Mouse (Mus musculus) CH12.LX (cell line): ENCODE results near the gene Defb23. TPM values are rescaled to one million over a fixed set of nuclear protein-coding genes. Genes with fewer than 3 reads are reported as not detected.

ENCODE experiments used
- DNase-seq: peaks from one replicate; pipeline ENCODE4 v3.0.0-alpha.2; 2013; ENCODE audit errors: extremely low read depth
- H3K27ac ChIP-seq: 2 replicates; pipeline ENCODE4 v1.5.1; 2012; ENCODE audit warnings: low read depth, mild to moderate bottlenecking, control low read depth, moderate library complexity; ENCODE audit not compliant: insufficient read depth
- H3K27me3 ChIP-seq: replicated peaks from 2 replicates; pipeline ENCODE3; 2012; ENCODE audit warnings: inconsistent platforms
- H3K36me3 ChIP-seq, 2 experiments: replicated peaks in 1 of 2; 2 replicates each; pipeline versions ENCODE3 to v1.6.1; 2012; ENCODE audit warnings: inconsistent platforms in 1 of 2, low read length in 1 of 2, mild to moderate bottlenecking in 1 of 2, mixed read lengths in 1 of 2, moderate library complexity in 1 of 2; ENCODE audit not compliant: control insufficient read depth in 1 of 2, insufficient read depth in 1 of 2
- H3K4me1 ChIP-seq, 2 experiments: 2 replicates each; pipeline ENCODE4 v1.6.1; 2012; ENCODE audit warnings: inconsistent platforms in 1 of 2, moderate library complexity in 1 of 2; ENCODE audit not compliant: insufficient read depth in 2 of 2, control insufficient read depth in 1 of 2
- H3K4me2 ChIP-seq: 2 replicates; pipeline ENCODE4 v1.6.1; 2012; ENCODE audit warnings: low read depth, mild to moderate bottlenecking, control low read depth; ENCODE audit not compliant: poor library complexity, insufficient read depth, severe bottlenecking
- H3K4me3 ChIP-seq, 3 experiments: fragments of 150-350 bp in 1 of 3; sonication (generic) in 1 of 3; replicated peaks in 1 of 3; 2 replicates each; pipeline versions ENCODE3 to v1.5.1; 2011 to 2012; ENCODE audit warnings: low read depth in 2 of 3, low read length in 2 of 3, mild to moderate bottlenecking in 2 of 3, moderate library complexity in 2 of 3, control low read depth in 1 of 3, improper control_type of control experiment in 1 of 3, inconsistent platforms in 1 of 3, mixed read lengths in 1 of 3; ENCODE audit not compliant: poor library complexity in 1 of 3
- H3K79me2 ChIP-seq: replicated peaks from 2 replicates; pipeline ENCODE4 v1.6.1; 2012; ENCODE audit warnings: mild to moderate bottlenecking, moderate library complexity; ENCODE audit not compliant: control insufficient read depth, poor library complexity, insufficient read depth, severe bottlenecking; ENCODE audit errors: extremely low read depth
- H3K9ac ChIP-seq: 2 replicates; pipeline ENCODE4 v1.6.1; 2012; ENCODE audit warnings: low read depth, mild to moderate bottlenecking, control low read depth, moderate library complexity; ENCODE audit not compliant: insufficient read depth
- H3K9me3 ChIP-seq: replicated peaks from 2 replicates; pipeline ENCODE3; 2012; ENCODE audit warnings: low read length, inconsistent platforms, mixed read lengths
- ELF1 ChIP-seq: IDR thresholded peaks from 2 replicates; pipeline ENCODE4 v1.6.1; 2014; ENCODE audit warnings: low read depth, mild to moderate bottlenecking, inconsistent platforms, low read length, improper control_type of control experiment
- EP300 ChIP-seq: IDR thresholded peaks from 2 replicates; pipeline ENCODE4 v1.6.1; 2011; ENCODE audit warnings: low read length, improper control_type of control experiment
- GABPA ChIP-seq: IDR thresholded peaks from 2 replicates; pipeline ENCODE4 v1.6.1; 2012; ENCODE audit warnings: low read depth, low read length, improper control_type of control experiment, inconsistent platforms; ENCODE audit not compliant: insufficient replicate concordance
- IRF4 ChIP-seq: IDR thresholded peaks from 2 replicates; pipeline ENCODE4 v1.6.1; 2014; ENCODE audit warnings: low read depth, mild to moderate bottlenecking, inconsistent platforms, low read length, improper control_type of control experiment
- JUND ChIP-seq: conservative IDR thresholded peaks from 2 replicates; pipeline ENCODE4 v1.6.1; 2011; ENCODE audit warnings: low read depth, low read length, improper control_type of control experiment
- MAFK ChIP-seq: IDR thresholded peaks from 2 replicates; pipeline ENCODE4 v1.6.1; 2011; ENCODE audit warnings: low read length, improper control_type of control experiment; ENCODE audit not compliant: insufficient replicate concordance
- MAZ ChIP-seq: IDR thresholded peaks from 2 replicates; pipeline ENCODE4 v1.6.1; 2012; ENCODE audit warnings: low read depth, mild to moderate bottlenecking, inconsistent platforms, low read length, improper control_type of control experiment, moderate library complexity
- MEF2A ChIP-seq: IDR thresholded peaks from 2 replicates; pipeline ENCODE4 v1.6.1; 2014; ENCODE audit warnings: low read depth, mild to moderate bottlenecking, inconsistent platforms, low read length, improper control_type of control experiment, borderline replicate concordance
- MXI1 ChIP-seq: IDR thresholded peaks from 2 replicates; pipeline ENCODE4 v1.6.1; 2011; ENCODE audit warnings: mild to moderate bottlenecking, low read depth, low read length, improper control_type of control experiment
- NELFE ChIP-seq: IDR thresholded peaks from 2 replicates; pipeline ENCODE4 v1.6.1; 2011; ENCODE audit warnings: low read depth, low read length, improper control_type of control experiment
- NRF1 ChIP-seq: IDR thresholded peaks from 2 replicates; pipeline ENCODE4 v1.6.1; 2014; ENCODE audit warnings: low read depth, mild to moderate bottlenecking, inconsistent platforms, low read length, improper control_type of control experiment, moderate library complexity
- POLR2AphosphoS2 ChIP-seq: IDR thresholded peaks from 2 replicates; pipeline ENCODE4 v1.6.1; 2011; ENCODE audit warnings: low read depth, low read length, improper control_type of control experiment
- RAD21 ChIP-seq: IDR thresholded peaks from 2 replicates; pipeline ENCODE4 v1.6.1; 2011; ENCODE audit warnings: low read depth, mild to moderate bottlenecking, low read length, improper control_type of control experiment, moderate library complexity
- RCOR1 ChIP-seq: conservative IDR thresholded peaks from 2 replicates; pipeline ENCODE4 v1.6.1; 2012; ENCODE audit warnings: low read depth, mild to moderate bottlenecking, inconsistent platforms, low read length, improper control_type of control experiment
- SMC3 ChIP-seq: IDR thresholded peaks from 2 replicates; pipeline ENCODE4 v1.6.1; 2011; ENCODE audit warnings: low read depth, low read length, improper control_type of control experiment
- USF2 ChIP-seq: conservative IDR thresholded peaks from 2 replicates; pipeline ENCODE4 v1.6.1; 2011; ENCODE audit warnings: low read depth, low read length, improper control_type of control experiment
- ZKSCAN1 ChIP-seq: IDR thresholded peaks from 2 replicates; pipeline ENCODE4 v1.6.1; 2012; ENCODE audit warnings: low read depth, inconsistent platforms, low read length, improper control_type of control experiment, borderline replicate concordance
- dilution Hi-C: fragments of 300-500 bp; cut with MboI; formaldehyde crosslinking; loops from 2 replicates; pipeline ENCODE4 v1.14.3; 2020; ENCODE audit warnings: low sequenced_read_pairs; ENCODE audit not compliant: extremely low pct_unique_long_range_greater_than_20kb, extremely low pct_ligation_motif_present
- in situ Hi-C: fragments of 300-500 bp; cut with MboI; formaldehyde crosslinking; loops from 3 replicates; pipeline ENCODE4 v1.14.3; 2019; ENCODE audit warnings: low sequenced_read_pairs, low pct_ligation_motif_present, low pct_unique_long_range_greater_than_20kb, mixed read lengths
- polyA plus RNA-seq: library from polyadenylated mRNA; unstranded; fragments of >175 nt; gene quantifications from 2 replicates; pipeline ENCODE4 v1.2.1, GENCODE M21; 2012; ENCODE audit warnings: low read depth; ENCODE audit not compliant: insufficient read length
- total RNA-seq, 2 experiments: library from RNA; depleted of rRNA; stranded (reverse); fragments of 300-350 nt in 1 of 2; fragments of >200 nt in 1 of 2; gene quantifications; 2 replicates each; pipeline ENCODE4 v1.2.3; 2012 to 2014

The Defb23 gene
- total and polyA plus RNA-seq, 3 experiments, result not detected

DNA sequence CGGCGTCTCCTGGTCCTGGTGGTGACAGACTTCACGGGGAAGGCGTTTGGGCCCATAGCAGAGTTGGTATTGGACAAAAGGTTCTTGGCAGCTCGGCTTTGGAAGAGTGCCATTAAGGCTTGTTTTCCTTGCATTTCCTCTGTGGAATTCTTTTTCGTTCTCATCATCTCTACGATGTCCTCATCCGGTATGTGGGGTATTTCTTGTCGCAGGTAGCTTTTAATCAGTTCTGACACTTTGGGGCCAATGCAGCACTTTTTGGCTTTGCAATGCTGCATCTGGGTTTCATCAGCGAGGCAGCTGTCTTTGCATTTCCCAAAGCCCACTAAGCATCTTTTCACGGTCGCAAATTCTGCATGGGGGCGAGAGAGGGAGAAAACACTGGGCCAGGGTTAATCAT is 5.2 kb downstream of the Defb23 start:
- no peak overlapping the region for H3K27ac ChIP-seq
- peaks cover 0 to 13% of the 10 kb centered on the region in 2 experiments; a peak in 2 of 4 replicates for H3K4me1 ChIP-seq
- H3K4me2 ChIP-seq, result no peak overlapping the region
- no peak overlapping the region for H3K4me3 ChIP-seq
- H3K9ac ChIP-seq, result no peak overlapping the region
- peaks cover 43% of the 10 kb centered on the region for H3K27me3 ChIP-seq
- dilution Hi-C loops (no loop called here), in situ Hi-C loops (loop anchor here (25.0 kb wide), 1 partner anchor 128 kb away; the partner anchor contains the start of genes Defb19 and Defb45)
- no peaks in the 10 kb centered on the region for H3K36me3 ChIP-seq
- no peaks in the 10 kb centered on the region for H3K9me3 ChIP-seq
- DNase-seq, result no peak
- no peaks in the 10 kb centered on the region for H3K79me2 ChIP-seq
- no peak for TF ChIP-seq MEF2A
- TF ChIP-seq RCOR1, result no peak
- no peak for TF ChIP-seq MAZ
- TF ChIP-seq GABPA, result no peak
- no peak for TF ChIP-seq EP300
- TF ChIP-seq JUND, result no peak
- TF ChIP-seq USF2, result no peak
- no peak for TF ChIP-seq NRF1
- TF ChIP-seq ELF1, result no peak
- no peak for TF ChIP-seq POLR2AphosphoS2
- no peak for TF ChIP-seq NELFE
- no peak for TF ChIP-seq RAD21
- no peak for TF ChIP-seq ZKSCAN1
- no peak for TF ChIP-seq MAFK
- TF ChIP-seq IRF4, result no peak
- TF ChIP-seq MXI1, result no peak
- no peak for TF ChIP-seq SMC3
- TF ChIP-seq, all 38 proteins: peak for 0

- dilution Hi-C loops, result no loop called here
Measured at GRCm38 (mm10) chr2:152452101-152452781, 12.2 kb downstream of the Defb23 start.

More at GRCm38 (mm10) chr2:152452101-152452781, 12.2 kb downstream of the Defb23 start:
- H3K4me2 ChIP-seq, result no peak overlapping the region
- in situ Hi-C loops, result loop anchor here (25.0 kb wide), 1 partner anchor 135 kb away; the partner anchor contains the start of genes Defb19 and Defb45
- H3K4me1 ChIP-seq, result peaks cover 6 to 21% of the 10 kb centered on the region in 2 experiments
- TF ChIP-seq IRF4, result no peak
- TF ChIP-seq, all 38 proteins: peak for 0
- Histone ChIP-seq H3K27me3 (peaks cover 40% of the 10 kb centered on the region), H3K4me3 (no peak overlapping the region), H3K36me3 (no peaks in the 10 kb centered on the region), H3K27ac (no peak overlapping the region), H3K9ac (no peak overlapping the region), H3K9me3 (no peaks in the 10 kb centered on the region), H3K79me2 (no peaks in the 10 kb centered on the region)
- no peak for DNase-seq
